Mouse (Mus musculus) heart, postnatal 0 days (tissue): ENCODE measurements around the gene Ghr. TPM values are rescaled to one million over a fixed set of nuclear protein-coding genes. Genes with fewer than 3 reads are reported as not detected.

Experiments used
- ATAC-seq: fragments of 200-750 bp; cut with Nextera tagmentation; 2 replicates; pipeline ENCODE4 v1.8.0; 2017; ENCODE audit warnings: low read depth, moderate number of reproducible peaks, moderate library complexity; ENCODE audit not compliant: insufficient read depth
- DNase-seq: peaks from one replicate; pipeline ENCODE4 v3.0.0-alpha.2; 2016; ENCODE audit warnings: low spot score
- H3K27ac ChIP-seq: fragments of 300-500 bp; sonication (generic); 2 replicates; pipeline ENCODE4 v1.5.1; 2014; ENCODE audit warnings: low read depth, mild to moderate bottlenecking
- H3K27me3 ChIP-seq: fragments of 300-500 bp; sonication (generic); 2 replicates; pipeline ENCODE4 v1.6.1; 2014; ENCODE audit warnings: low read length, mixed read lengths; ENCODE audit not compliant: control insufficient read depth, insufficient read depth
- H3K36me3 ChIP-seq: fragments of 300-500 bp; sonication (generic); replicated peaks from 2 replicates; pipeline ENCODE4 v1.6.1; 2014; ENCODE audit warnings: low read length, mixed read lengths; ENCODE audit not compliant: control insufficient read depth, insufficient read depth
- H3K4me1 ChIP-seq: fragments of 300-500 bp; sonication (generic); 2 replicates; pipeline ENCODE4 v1.6.1; 2014; ENCODE audit warnings: antibody characterized with exemption; ENCODE audit not compliant: control insufficient read depth, insufficient read depth
- H3K4me2 ChIP-seq: fragments of 300-500 bp; sonication (generic); 2 replicates; pipeline ENCODE4 v1.6.1; 2014; ENCODE audit warnings: low read depth, mild to moderate bottlenecking, low read length, moderate library complexity
- H3K4me3 ChIP-seq: fragments of 300-500 bp; sonication (generic); 2 replicates; pipeline ENCODE4 v1.5.1; 2014; ENCODE audit warnings: low read depth, low read length
- H3K9ac ChIP-seq: fragments of 300-500 bp; sonication (generic); replicated peaks from 2 replicates; pipeline ENCODE4 v1.6.1; 2014; ENCODE audit warnings: low read depth, low read length, mixed read lengths
- H3K9me3 ChIP-seq: fragments of 300-500 bp; sonication (generic); replicated peaks from 2 replicates; pipeline ENCODE4 v1.6.1; 2016; ENCODE audit warnings: low read length; ENCODE audit not compliant: control insufficient read depth
- CTCF ChIP-seq: IDR thresholded peaks from 2 replicates; pipeline ENCODE4 v1.5.1; 2016; ENCODE audit warnings: antibody characterized with exemption, control low read depth, low read depth
- EP300 ChIP-seq: IDR thresholded peaks from 2 replicates; pipeline ENCODE4 v1.6.1; 2016; ENCODE audit warnings: antibody characterized with exemption, low read depth
- WGBS: fragments of 180-500 bp; shearing (Covaris S2); extraction: QIAGEN DNeasy Blood & Tissue Kit; methylation state at CpG from one replicate; pipeline ENCODE4 v1.1.7; 2014; 5-methylcytosine and 5-hydroxymethylcytosine counted together
- polyA plus RNA-seq: library from polyadenylated mRNA; unstranded; fragments of >200 nt; fragmentation: Nextera tagmentation; extraction: Ambion mirVana; gene quantifications from 2 replicates; pipeline ENCODE4 v1.2.1, GENCODE M21; 2015
- total RNA-seq: library from RNA; depleted of rRNA; stranded (reverse); fragments of >200 nt; gene quantifications from 2 replicates; pipeline ENCODE4 v1.2.3, GENCODE M21; 2014; ENCODE audit warnings: low replicate concordance

Ghr gene
- total and polyA plus RNA-seq, 2 experiments from 2014 or later: 45.1 to 67.5 TPM

- Histone ChIP-seq H3K27ac (no peak overlapping the region), H3K4me3 (no peak overlapping the region), H3K9me3 (no peaks in the 10 kb centered on the region), H3K27me3 (no peaks in the 10 kb centered on the region), H3K4me1 (no peaks in the 10 kb centered on the region), H3K9ac (no peak overlapping the region), H3K36me3 (0 out of 2 replicates have a peak, but pooled peaks cover 7% of the 10 kb centered on the region), H3K4me2 (no peak overlapping the region)
- DNase-seq (no peak), ATAC-seq (no peak)
- TF ChIP-seq EP300 (no peak), CTCF (no peak)
Observed at GRCm38 (mm10) chr15:3286032-3286431, 297.3 kb downstream of the Ghr start.

- DNase-seq (no peak), ATAC-seq (no peak)
- Histone ChIP-seq H3K36me3 (peaks cover 29% of the 10 kb centered on the region), H3K4me1 (no peaks in the 10 kb centered on the region), H3K27ac (no peak overlapping the region), H3K9ac (no peak overlapping the region), H3K9me3 (no peaks in the 10 kb centered on the region), H3K27me3 (no peaks in the 10 kb centered on the region), H3K4me2 (no peak overlapping the region), H3K4me3 (no peak overlapping the region)
- TF ChIP-seq CTCF (no peak), EP300 (no peak)
- 88% methylated on average over 1 of the region's 1 CpGs for WGBS
Observed at GRCm38 (mm10) chr15:3281737-3282136, 301.6 kb downstream of the Ghr start.

- no peak for DNase-seq
- Histone ChIP-seq H3K27ac (no peak overlapping the region), H3K27me3 (no peaks in the 10 kb centered on the region), H3K9me3 (no peaks in the 10 kb centered on the region), H3K9ac (no peak overlapping the region), H3K4me2 (no peak overlapping the region), H3K4me1 (no peaks in the 10 kb centered on the region), H3K36me3 (peaks cover 34% of the 10 kb centered on the region), H3K4me3 (no peak overlapping the region)
- no peak for TF ChIP-seq EP300
- no peak for TF ChIP-seq CTCF
- no peak for ATAC-seq
Observed at GRCm38 (mm10) chr15:3281216-3281615, 302.1 kb downstream of the Ghr start.

- Histone ChIP-seq H3K27ac (no peak overlapping the region), H3K9ac (no peak overlapping the region), H3K9me3 (no peaks in the 10 kb centered on the region), H3K36me3 (peaks cover 42% of the 10 kb centered on the region), H3K4me3 (no peak overlapping the region), H3K4me2 (no peak overlapping the region), H3K27me3 (no peaks in the 10 kb centered on the region), H3K4me1 (no peaks in the 10 kb centered on the region)
- 84% methylated on average over 7 of the region's 7 CpGs for WGBS
- DNase-seq: no peak
- TF ChIP-seq EP300: no peak
- TF ChIP-seq CTCF: no peak
- no peak for ATAC-seq
Observed at GRCm38 (mm10) chr15:3279242-3279641, 304.1 kb downstream of the Ghr start.

GRCm38 (mm10) chr15:3277391-3277790 is 305.9 kb downstream of the Ghr start:
- H3K4me3 ChIP-seq: no peak overlapping the region
- ATAC-seq (no peak), DNase-seq (no peak)
- H3K9ac ChIP-seq: no peak overlapping the region
- H3K27me3 ChIP-seq: no peaks in the 10 kb centered on the region
- H3K27ac ChIP-seq: no peak overlapping the region
- WGBS: 87% methylated on average over 2 of the region's 2 CpGs
- peaks cover 38% of the 10 kb centered on the region for H3K36me3 ChIP-seq
- H3K4me1 ChIP-seq: peaks cover 13% of the 10 kb centered on the region; the same call in 1 of the 2 replicates
- no peak overlapping the region for H3K4me2 ChIP-seq
- TF ChIP-seq EP300 (no peak), CTCF (no peak; the same call in 1 of the 2 replicates)
- no peaks in the 10 kb centered on the region for H3K9me3 ChIP-seq

GRCm38 (mm10) chr15:3273191-3273590 is 310.1 kb downstream of the Ghr start:
- no peak for TF ChIP-seq CTCF
- TF ChIP-seq EP300: no peak
- Histone ChIP-seq H3K4me3 (peak overlapping the region; percentile 63; the same call in 1 of the 2 replicates), H3K4me2 (peak overlapping the region; percentile 71), H3K36me3 (peaks cover 23% of the 10 kb centered on the region), H3K4me1 (peaks cover 20% of the 10 kb centered on the region; the same call in 1 of the 2 replicates), H3K27ac (no peak overlapping the region), H3K9ac (0 out of 2 replicates have a peak overlapping the region, but pooled peaks have one; percentile 29), H3K27me3 (no peaks in the 10 kb centered on the region), H3K9me3 (no peaks in the 10 kb centered on the region)
- DNase-seq (no peak), ATAC-seq (no peak)
- WGBS: 66% methylated on average over 1 of the region's 1 CpGs
